In genomic region chr6:48047450-48048351, GRCm38 (mm10) we compare ENCODE assay signal across 8 mouse cellular contexts. TPM values are rescaled to one million over a fixed set of nuclear protein-coding genes. Genes with fewer than 3 reads are reported as not detected.
DNase-seq lines count a peak whose midpoint lies in the region; ATAC-seq and TF ChIP-seq lines count a peak whose summit lies in the region.

No protein-coding gene starts in this region.

- peaks cover 27% of the 10 kb centered on the region for H3K36me3 ChIP-seq in hindbrain, embryonic 10.5 days
- H3K36me3 ChIP-seq in limb, embryonic 10.5 days = peaks cover 27% of the 10 kb centered on the region
- peaks cover 7% of the 10 kb centered on the region for H3K36me3 ChIP-seq in spleen, adult 2 months (ENCODE audit: control insufficient read depth, insufficient read depth, low read length)

- no peaks in the 10 kb centered on the region for H3K27me3 ChIP-seq in hindbrain, embryonic 10.5 days (ENCODE audit: insufficient read depth, poor library complexity, severe bottlenecking)
- H3K27me3 ChIP-seq in limb, embryonic 10.5 days (ENCODE audit: low read depth, poor library complexity, severe bottlenecking) = no peaks in the 10 kb centered on the region
- H3K27me3 ChIP-seq in spleen, adult 2 months (ENCODE audit: control insufficient read depth, insufficient read depth, low read length) = no peaks in the 10 kb centered on the region

- no peak for TF ChIP-seq CTCF in spleen, adult 2 months (IDR thresholded peaks at IDR 0.05; ENCODE audit: extremely low read depth, insufficient read depth, insufficient read length, insufficient replicate concordance)

- H3K27ac ChIP-seq in brown adipose tissue, adult 24 weeks (replicated peaks; ENCODE audit: low read depth, low read length) = no peak overlapping the region
- peak overlapping the region; percentile 94 for H3K27ac ChIP-seq in hindbrain, embryonic 10.5 days
- peak overlapping the region; percentile 94 for H3K27ac ChIP-seq in limb, embryonic 10.5 days
- peak overlapping the region; percentile 25; the same call in 1 of the 2 replicates for H3K27ac ChIP-seq in spleen, adult 2 months (ENCODE audit: insufficient read depth, low read length)

- H3K9me3 ChIP-seq in hindbrain, embryonic 10.5 days = no peaks in the 10 kb centered on the region
- no peaks in the 10 kb centered on the region for H3K9me3 ChIP-seq in limb, embryonic 10.5 days (replicated peaks)

- WGBS in hindbrain, embryonic 10.5 days = 9% methylated on average over 149 of the region's 150 CpGs
- WGBS in limb, embryonic 10.5 days = 15% methylated on average over 138 of the region's 150 CpGs
- WGBS in spleen, adult 2 months = 14% methylated on average over 148 of the region's 150 CpGs

- DNase-seq in heart, adult 18-20 months = peak; percentile 29 to 37
- no peak for DNase-seq in heart, adult 8-10 months (ENCODE audit: low spot score)
- DNase-seq in hindbrain, embryonic 10.5 days (ENCODE audit: low spot score) = peak; percentile 60
- peak; percentile 76 for DNase-seq in limb, embryonic 10.5 days (ENCODE audit: low spot score)
- DNase-seq in spleen, adult 2 months (ENCODE audit: low read depth in 1 of 2, low spot score in 2 of 2) = peak in 1 of 2 experiments; percentile 19

- ATAC-seq in erythroid progenitor cell, adult 5-6 weeks (replicated peaks; ENCODE audit: low FRiP score, poor library complexity, severe bottlenecking) = 0 out of 2 replicates have a peak, but pooled peaks have one; percentile 40
- ATAC-seq in megakaryocyte-erythroid progenitor cell, adult 5-6 weeks (replicated peaks; ENCODE audit: low FRiP score, low TSS enrichment, poor library complexity, severe bottlenecking) = peak; percentile 38; the same call in 1 of the 2 replicates

- peak overlapping the region; percentile 73 for H3K4me3 ChIP-seq in brown adipose tissue, adult 24 weeks (ENCODE audit: insufficient read depth, low read depth, low read length)
- peak overlapping the region; percentile 84 for H3K4me3 ChIP-seq in hindbrain, embryonic 10.5 days
- peak overlapping the region; percentile 67 for H3K4me3 ChIP-seq in limb, embryonic 10.5 days
- H3K4me3 ChIP-seq in spleen, adult 2 months (ENCODE audit: extremely low read depth, insufficient read depth, insufficient read length) = peak overlapping the region; percentile 61

- no peak for TF ChIP-seq POLR2A in spleen, adult 2 months (IDR thresholded peaks at IDR 0.05; ENCODE audit: low read depth, low read length)

- H3K4me1 ChIP-seq in brown adipose tissue, adult 24 weeks (ENCODE audit: control insufficient read depth, insufficient read depth, insufficient read length, low read length) = no peaks in the 10 kb centered on the region
- peaks cover 25% of the 10 kb centered on the region for H3K4me1 ChIP-seq in hindbrain, embryonic 10.5 days (replicated peaks)
- H3K4me1 ChIP-seq in limb, embryonic 10.5 days = peaks cover 20% of the 10 kb centered on the region
- H3K4me1 ChIP-seq in spleen, adult 2 months (ENCODE audit: control insufficient read depth, insufficient read depth, insufficient read length) = peaks cover 11% of the 10 kb centered on the region

RNA-seq across cellular contexts. Expression of gene Zfp777, which starts 1.0 kb away (rescaled TPM):
- total RNA-seq in heart, adult 18-20 months (2021) = 10 to 100 TPM; 12.7 to 13.9 TPM
- total RNA-seq in heart, adult 8-10 months (2022) = 10 to 100 TPM; 11.6 to 16.1 (median 15.0) TPM
- polyA plus RNA-seq in brown adipose tissue, adult 24 weeks (2012; ENCODE audit: insufficient read depth, insufficient read length, missing spikeins) = 4.8 and 9.8 TPM in 2 replicates
- total RNA-seq in erythroid progenitor cell, adult 5-6 weeks (2015; ENCODE audit: low replicate concordance) = 0.42 and 2.2 TPM in 2 replicates
- total RNA-seq in erythroid progenitor cell, adult 5-6 weeks (2017; ENCODE audit: low replicate concordance) = 2.3 and 4.9 TPM in 2 replicates
- polyA plus RNA-seq in hindbrain, embryonic 10.5 days (2016; fragmentation: Nextera tagmentation; extraction: Ambion mirVana) = 13.0 and 13.5 TPM in 2 replicates
- 12.0 and 13.6 TPM in 2 replicates for polyA plus RNA-seq in limb, embryonic 10.5 days (2016; fragmentation: Nextera tagmentation; extraction: Ambion mirVana)
- 13.3 and 33.3 TPM in 2 replicates for total RNA-seq in megakaryocyte-erythroid progenitor cell, adult 5-6 weeks (2014; fragmentation: Nextera tagmentation)
- 20.2 and 35.0 TPM in 2 replicates for total RNA-seq in megakaryocyte-erythroid progenitor cell, adult 5-6 weeks (2017)
- 17.1 and 19.2 TPM in 2 replicates for polyA plus RNA-seq in spleen, adult 2 months (2012; rRNA removed)

RNA-seq across cellular contexts. Expression of gene Zfp746, which starts 38.7 kb away (rescaled TPM):
- 10 to 100 TPM in 1 of 2 experiments, 1 to 10 TPM in 1; 7.6 to 10.4 TPM for total RNA-seq in heart, adult 18-20 months (2021)
- total RNA-seq in heart, adult 8-10 months (2022) = 10 to 100 TPM in 2 of 4 experiments, 1 to 10 TPM in 2; 9.4 to 10.9 (median 10.0) TPM
- 5.4 and 5.5 TPM in 2 replicates for polyA plus RNA-seq in brown adipose tissue, adult 24 weeks (2012; ENCODE audit: insufficient read depth, insufficient read length, missing spikeins)
- 6.7 and 14.4 TPM in 2 replicates for total RNA-seq in erythroid progenitor cell, adult 5-6 weeks (2015; ENCODE audit: low replicate concordance)
- 4.4 and 9.1 TPM in 2 replicates for total RNA-seq in erythroid progenitor cell, adult 5-6 weeks (2017; ENCODE audit: low replicate concordance)
- polyA plus RNA-seq in hindbrain, embryonic 10.5 days (2016; fragmentation: Nextera tagmentation; extraction: Ambion mirVana) = 20.9 and 24.5 TPM in 2 replicates
- 24.4 and 27.5 TPM in 2 replicates for polyA plus RNA-seq in limb, embryonic 10.5 days (2016; fragmentation: Nextera tagmentation; extraction: Ambion mirVana)
- total RNA-seq in megakaryocyte-erythroid progenitor cell, adult 5-6 weeks (2014; fragmentation: Nextera tagmentation) = 22.7 and 33.6 TPM in 2 replicates
- 15.1 and 18.9 TPM in 2 replicates for total RNA-seq in megakaryocyte-erythroid progenitor cell, adult 5-6 weeks (2017)
- 22.7 and 27.1 TPM in 2 replicates for polyA plus RNA-seq in spleen, adult 2 months (2012; rRNA removed)
